Mouse (Mus musculus) stomach, postnatal 0 days (tissue): ENCODE measurements around the gene Dda1. TPM values are rescaled to one million over a fixed set of nuclear protein-coding genes. Genes with fewer than 3 reads are reported as not detected.

Experiments
- ATAC-seq: fragments of 200-750 bp; cut with Nextera tagmentation; 2 replicates; pipeline ENCODE4 v1.8.0; 2017; ENCODE audit not compliant: low FRiP score, low TSS enrichment
- DNase-seq: peaks from one replicate; pipeline ENCODE4 v3.0.0-alpha.2; 2016; ENCODE audit warnings: low spot score
- H3K27ac ChIP-seq: fragments of 300-500 bp; sonication (generic); replicated peaks from 2 replicates; pipeline ENCODE4 v1.5.1; 2014; ENCODE audit warnings: mild to moderate bottlenecking, control low read depth
- H3K27me3 ChIP-seq: fragments of 300-500 bp; sonication (generic); 2 replicates; pipeline ENCODE4 v1.6.1; 2014; ENCODE audit warnings: low read length; ENCODE audit not compliant: control insufficient read depth, insufficient read depth
- H3K36me3 ChIP-seq: fragments of 300-500 bp; sonication (generic); 2 replicates; pipeline ENCODE4 v1.6.1; 2014; ENCODE audit warnings: low read length, mixed read lengths; ENCODE audit not compliant: control insufficient read depth, insufficient read depth
- H3K4me1 ChIP-seq: fragments of 300-500 bp; sonication (generic); replicated peaks from 2 replicates; pipeline ENCODE4 v1.6.1; 2014; ENCODE audit warnings: antibody characterized with exemption; ENCODE audit not compliant: control insufficient read depth, insufficient read depth
- H3K4me2 ChIP-seq: fragments of 300-500 bp; sonication (generic); replicated peaks from 2 replicates; pipeline ENCODE4 v1.6.1; 2014; ENCODE audit warnings: low read depth, mild to moderate bottlenecking, control low read depth, moderate library complexity
- H3K4me3 ChIP-seq: fragments of 300-500 bp; sonication (generic); 2 replicates; pipeline ENCODE4 v1.5.1; 2014; ENCODE audit warnings: low read depth, low read length, control low read depth
- H3K9ac ChIP-seq: fragments of 300-500 bp; sonication (generic); 2 replicates; pipeline ENCODE4 v1.6.1; 2014; ENCODE audit warnings: mild to moderate bottlenecking, low read length, control low read depth, mixed read lengths
- H3K9me3 ChIP-seq: fragments of 300-500 bp; sonication (generic); 2 replicates; pipeline ENCODE4 v1.6.1; 2016; ENCODE audit warnings: low read length; ENCODE audit not compliant: control insufficient read depth
- CTCF ChIP-seq: IDR thresholded peaks from 2 replicates; pipeline ENCODE4 v1.5.1; 2016; ENCODE audit warnings: antibody characterized with exemption, low read depth, mild to moderate bottlenecking, moderate library complexity
- EP300 ChIP-seq: optimal IDR thresholded peaks from 2 replicates; pipeline ENCODE3; 2016; ENCODE audit warnings: antibody characterized with exemption
- WGBS: fragments of 180-500 bp; shearing (Covaris S2); extraction: QIAGEN DNeasy Blood & Tissue Kit; methylation state at CpG from one replicate; pipeline ENCODE4 v1.1.7; 2014; 5-methylcytosine and 5-hydroxymethylcytosine counted together
- polyA plus RNA-seq: library from polyadenylated mRNA; unstranded; fragments of >200 nt; fragmentation: Nextera tagmentation; extraction: Ambion mirVana; gene quantifications from 2 replicates; pipeline ENCODE4 v1.2.1, GENCODE M21; 2015

Gene Dda1
- polyA plus RNA-seq, 1 experiment from 2014 or later = 74.5 TPM

GRCm38 (mm10) chr8:71465733-71466132, 3.3 kb upstream of the Dda1 start:
- H3K27me3 ChIP-seq = no peaks in the 10 kb centered on the region
- DNase-seq (no peak), ATAC-seq (no peak)
- peak overlapping the region; percentile 71; the same call in 1 of the 2 replicates for H3K9ac ChIP-seq
- peak overlapping the region; percentile 84 for H3K4me2 ChIP-seq
- no peaks in the 10 kb centered on the region for H3K9me3 ChIP-seq
- no peak overlapping the region for H3K27ac ChIP-seq
- peaks cover 5% of the 10 kb centered on the region; the same call in 1 of the 2 replicates for H3K36me3 ChIP-seq
- H3K4me3 ChIP-seq = peak overlapping the region; percentile 68; the same call in 1 of the 2 replicates
- TF ChIP-seq CTCF (no peak), EP300 (no peak)
- 72% methylated on average over 8 of the region's 8 CpGs for WGBS
- H3K4me1 ChIP-seq = peaks cover 13% of the 10 kb centered on the region

DNA sequence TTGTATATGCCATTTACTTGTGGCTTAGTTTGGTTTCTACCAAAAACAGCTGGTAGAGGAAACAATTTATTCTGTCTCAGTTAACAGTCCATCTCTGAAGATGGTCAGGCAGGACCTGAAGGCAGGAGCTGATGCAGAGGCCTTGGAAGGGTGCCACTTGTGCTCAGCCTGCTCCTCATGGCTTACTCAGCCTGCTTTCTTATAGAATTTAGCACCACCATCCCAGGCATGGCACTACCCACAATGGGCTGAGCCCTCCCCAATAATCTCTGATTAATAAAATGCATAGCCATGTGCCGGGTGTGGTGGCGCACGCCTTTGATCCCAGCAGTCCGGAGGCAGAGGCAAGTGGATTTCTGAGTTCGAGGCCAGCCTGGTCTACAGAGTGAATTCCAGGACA, 2.8 kb upstream of the Dda1 start:
- Histone ChIP-seq H3K4me2 (no peak overlapping the region), H3K4me1 (peaks cover 13% of the 10 kb centered on the region), H3K4me3 (no peak overlapping the region), H3K27me3 (no peaks in the 10 kb centered on the region), H3K27ac (no peak overlapping the region), H3K9ac (no peak overlapping the region), H3K9me3 (no peaks in the 10 kb centered on the region), H3K36me3 (peaks cover 2% of the 10 kb centered on the region; the same call in 1 of the 2 replicates)
- TF ChIP-seq CTCF (no peak), EP300 (no peak)
- DNase-seq (no peak), ATAC-seq (no peak)
- WGBS = 95% methylated on average over 5 of the region's 5 CpGs

GRCm38 (mm10) chr8:71467201-71467600, 1.8 kb upstream of the Dda1 start:
- 94% methylated on average over 2 of the region's 2 CpGs for WGBS
- H3K4me3 ChIP-seq = no peak overlapping the region
- H3K27me3 ChIP-seq = no peaks in the 10 kb centered on the region
- no peaks in the 10 kb centered on the region for H3K9me3 ChIP-seq
- no peaks in the 10 kb centered on the region; the same call in 1 of the 2 replicates for H3K36me3 ChIP-seq
- no peak for DNase-seq
- TF ChIP-seq EP300 (no peak), CTCF (no peak)
- no peak for ATAC-seq
- no peak overlapping the region for H3K27ac ChIP-seq
- H3K9ac ChIP-seq = no peak overlapping the region
- H3K4me2 ChIP-seq = no peak overlapping the region
- H3K4me1 ChIP-seq = peaks cover 13% of the 10 kb centered on the region

DNA sequence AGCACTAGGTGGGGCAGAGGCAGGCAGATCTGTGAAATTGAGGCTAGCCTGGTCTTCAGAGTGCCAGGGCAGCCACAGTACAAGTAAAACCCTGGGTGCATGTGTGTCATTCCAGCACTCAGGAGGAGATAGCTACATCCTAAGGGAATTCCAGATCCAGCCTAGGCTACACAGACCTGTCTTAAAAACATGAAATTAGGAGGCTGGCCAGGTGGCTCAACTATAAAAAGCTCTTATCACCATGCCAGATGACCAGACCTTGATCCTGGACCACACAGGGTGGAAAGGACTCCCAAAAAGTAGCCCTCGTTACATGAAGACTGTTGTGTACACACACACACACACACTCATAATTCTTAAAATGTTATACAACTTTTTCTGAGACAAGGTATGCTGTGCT, 998 bp upstream of the Dda1 start:
- Histone ChIP-seq H3K27ac (no peak overlapping the region), H3K36me3 (no peaks in the 10 kb centered on the region; the same call in 1 of the 2 replicates), H3K4me2 (no peak overlapping the region), H3K9ac (no peak overlapping the region), H3K9me3 (no peaks in the 10 kb centered on the region), H3K27me3 (no peaks in the 10 kb centered on the region), H3K4me1 (peaks cover 9% of the 10 kb centered on the region), H3K4me3 (no peak overlapping the region)
- DNase-seq = no peak
- WGBS = 96% methylated on average over 1 of the region's 1 CpGs
- ATAC-seq = no peak
- TF ChIP-seq CTCF = no peak
- no peak for TF ChIP-seq EP300

GRCm38 (mm10) chr8:71469411-71469810, 412 bp downstream of the Dda1 start:
- Histone ChIP-seq H3K4me3 (peak overlapping the region; percentile 77), H3K9ac (peak overlapping the region; percentile 83), H3K27ac (peak overlapping the region; percentile 81), H3K4me1 (peaks cover 6% of the 10 kb centered on the region), H3K27me3 (no peaks in the 10 kb centered on the region), H3K36me3 (peaks cover 4% of the 10 kb centered on the region), H3K4me2 (peak overlapping the region; percentile 92), H3K9me3 (no peaks in the 10 kb centered on the region)
- ATAC-seq (peak; percentile 1; the same call in 1 of the 2 replicates), DNase-seq (peak; percentile 41)
- WGBS = 0% methylated on average over 23 of the region's 24 CpGs
- TF ChIP-seq CTCF (no peak), EP300 (no peak)

DNA sequence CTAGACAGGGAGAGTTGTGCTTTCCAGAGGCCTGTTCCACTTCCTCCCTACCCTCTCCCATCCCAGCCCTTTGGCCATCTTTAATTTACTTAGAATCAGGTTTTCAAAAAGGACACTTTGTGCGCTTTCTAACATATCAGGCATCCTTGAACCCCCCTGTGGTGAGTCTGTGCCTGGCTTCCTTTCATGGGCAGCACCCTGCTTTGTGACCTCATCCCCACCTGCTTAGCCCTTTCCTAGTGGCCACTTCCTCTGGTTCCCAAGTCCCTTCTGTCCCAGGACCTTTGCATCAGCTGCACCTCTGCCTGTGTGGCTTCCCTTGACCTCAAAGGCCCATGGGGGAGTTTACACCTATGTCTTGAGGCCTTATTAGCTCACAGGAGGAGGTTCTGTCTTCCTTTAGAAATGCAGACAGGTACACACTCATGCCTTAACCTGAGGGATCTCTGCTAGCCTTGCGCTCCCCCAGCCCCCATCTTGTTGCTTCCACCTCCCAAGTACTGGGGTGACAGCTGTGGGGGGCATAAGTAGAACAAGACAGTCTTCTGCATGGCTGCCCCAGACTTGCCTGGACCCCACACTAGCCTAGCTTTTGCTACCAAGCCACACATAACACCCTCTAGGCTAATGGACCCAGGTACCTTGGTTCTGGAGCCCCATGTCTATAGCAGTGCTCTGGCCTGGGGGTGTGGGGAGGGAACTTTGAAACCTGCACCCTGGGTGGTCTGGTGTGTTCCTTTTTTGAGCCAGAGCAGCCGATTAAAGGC, 1.3 kb downstream of the Dda1 start:
- H3K4me2 ChIP-seq = peak overlapping the region; percentile 92
- ATAC-seq (no peak), DNase-seq (no peak)
- peaks cover 4% of the 10 kb centered on the region for H3K36me3 ChIP-seq
- H3K27ac ChIP-seq = no peak overlapping the region
- H3K9me3 ChIP-seq = no peaks in the 10 kb centered on the region
- peaks cover 5% of the 10 kb centered on the region for H3K4me1 ChIP-seq
- no peak for TF ChIP-seq CTCF
- TF ChIP-seq EP300 = no peak
- no peaks in the 10 kb centered on the region for H3K27me3 ChIP-seq
- WGBS = 77% methylated on average over 3 of the region's 3 CpGs
- H3K4me3 ChIP-seq = peak overlapping the region; percentile 77
- H3K9ac ChIP-seq = peak overlapping the region; percentile 83
